Mouse (Mus musculus): ENCODE results near the gene Olfr1339.

GRCm38 (mm10) chr4:118693812-118694211 lies 38.2 kb upstream of the Olfr1339 start:
- TF ChIP-seq POLR2A (IDR thresholded peaks at IDR 0.05; ENCODE audit: insufficient read depth, low read length) (no peak), EP300 (IDR thresholded peaks at IDR 0.05; ENCODE audit: insufficient read depth, low read depth, low read length) (no peak)

All from ES-Bruce4 (cell line).